Mouse (Mus musculus) thymus, adult 2 months (tissue): Measurements from ENCODE around the gene Olfr374. TPM values are rescaled to one million over a fixed set of nuclear protein-coding genes. Genes with fewer than 3 reads are reported as not detected.

ENCODE experiments used
- DNase-seq: peaks from one replicate; pipeline ENCODE4 v3.0.0; 2021
- H3K27ac ChIP-seq: fragments of 200-500 bp; 2 replicates; pipeline ENCODE4 v1.5.1; 2012; ENCODE audit warnings: low read length, control low read depth; ENCODE audit not compliant: control insufficient read depth, insufficient read depth
- H3K27me3 ChIP-seq: fragments of 200-500 bp; 2 replicates; pipeline ENCODE4 v1.6.1; 2012; ENCODE audit warnings: mild to moderate bottlenecking, low read length, moderate library complexity, mixed read lengths; ENCODE audit not compliant: control insufficient read depth, insufficient read depth
- H3K36me3 ChIP-seq: fragments of 200-500 bp; 2 replicates; pipeline ENCODE4 v1.6.1; 2012; ENCODE audit warnings: mild to moderate bottlenecking, low read length, moderate library complexity; ENCODE audit not compliant: control insufficient read depth, insufficient read depth
- H3K4me1 ChIP-seq: fragments of 200-500 bp; replicated peaks from 2 replicates; pipeline ENCODE4 v1.6.1; 2012; ENCODE audit warnings: low read length; ENCODE audit not compliant: control insufficient read depth, insufficient read depth
- H3K4me3 ChIP-seq: fragments of 200-500 bp; 2 replicates; pipeline ENCODE4 v1.5.1; 2012; ENCODE audit warnings: mild to moderate bottlenecking, low read length, control low read depth, moderate library complexity; ENCODE audit not compliant: control insufficient read depth, insufficient read depth
- CTCF ChIP-seq: fragments of 200-500 bp; IDR thresholded peaks from 2 replicates; pipeline ENCODE4 v1.5.1; 2012; ENCODE audit warnings: mild to moderate bottlenecking, control low read depth, low read length, moderate library complexity, borderline replicate concordance; ENCODE audit not compliant: control insufficient read depth, poor library complexity, insufficient read depth; ENCODE audit errors: extremely low read depth
- POLR2A ChIP-seq: fragments of 200-500 bp; IDR thresholded peaks from 2 replicates; pipeline ENCODE4 v1.6.1; 2012; ENCODE audit warnings: mild to moderate bottlenecking, low read length, control low read depth, moderate library complexity; ENCODE audit not compliant: control insufficient read depth, poor library complexity, insufficient read depth; ENCODE audit errors: extremely low read depth
- WGBS: fragments of 180-500 bp; shearing (Covaris S2); methylation state at CpG from one replicate; pipeline ENCODE4 v1.1.7; 2018; 5-methylcytosine and 5-hydroxymethylcytosine counted together
- polyA plus RNA-seq: library from polyadenylated mRNA; depleted of rRNA; stranded (reverse); fragments of >200 nt; gene quantifications from 2 replicates; pipeline ENCODE4 v1.2.3, GENCODE M21; 2012; rRNA removed

The Olfr374 gene
- polyA plus RNA-seq, 1 experiment, result 0.27 TPM

DNA sequence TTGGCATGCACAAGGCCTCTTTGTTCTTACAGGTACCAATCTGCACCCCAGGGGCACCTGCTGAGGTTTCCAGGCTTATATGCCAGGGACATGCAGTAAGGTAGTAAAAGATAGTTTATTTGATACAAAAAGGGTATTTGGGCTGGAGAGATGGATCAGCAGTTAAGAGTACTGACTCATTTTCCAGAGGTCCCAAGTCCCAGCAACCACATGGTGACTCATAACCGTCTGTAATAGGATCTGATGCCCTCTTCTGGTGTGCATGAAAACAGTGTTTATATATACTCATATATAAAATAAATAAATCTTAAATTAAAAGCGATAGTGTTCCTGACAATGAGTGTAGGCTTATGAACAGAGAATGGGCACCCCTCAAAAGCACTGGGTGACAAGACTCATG lies 51.3 kb downstream of the Olfr374 start:
- TF ChIP-seq POLR2A (no peak), CTCF (no peak)
- peaks cover 14% of the 10 kb centered on the region for H3K36me3 ChIP-seq
- peaks cover 13% of the 10 kb centered on the region for H3K4me1 ChIP-seq
- no peak overlapping the region for H3K27ac ChIP-seq
- no peaks in the 10 kb centered on the region for H3K27me3 ChIP-seq
- no peak for DNase-seq
- 84% methylated on average over 2 of the region's 2 CpGs for WGBS
- no peak overlapping the region for H3K4me3 ChIP-seq

DNA sequence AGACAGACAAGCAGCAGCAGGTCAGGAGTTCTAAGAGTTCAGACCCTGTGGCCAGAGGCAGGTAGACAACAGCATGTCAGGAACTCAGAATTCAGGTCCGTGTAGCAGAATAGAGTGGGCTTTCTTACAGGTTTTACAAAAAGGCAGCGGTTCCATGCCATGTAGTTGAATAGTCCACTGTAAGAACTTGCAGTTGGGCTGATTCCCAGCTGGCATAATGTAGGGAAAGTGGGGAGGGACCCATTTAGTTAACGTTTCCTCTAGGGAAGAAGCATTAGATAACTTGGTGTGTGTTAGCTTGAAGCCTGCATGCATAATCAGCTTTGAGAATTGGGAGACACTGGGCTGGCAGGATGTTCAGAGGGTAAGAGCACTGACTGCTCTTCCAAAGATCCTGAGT lies 51.9 kb downstream of the Olfr374 start:
- H3K4me1 ChIP-seq, result peaks cover 15% of the 10 kb centered on the region

DNA sequence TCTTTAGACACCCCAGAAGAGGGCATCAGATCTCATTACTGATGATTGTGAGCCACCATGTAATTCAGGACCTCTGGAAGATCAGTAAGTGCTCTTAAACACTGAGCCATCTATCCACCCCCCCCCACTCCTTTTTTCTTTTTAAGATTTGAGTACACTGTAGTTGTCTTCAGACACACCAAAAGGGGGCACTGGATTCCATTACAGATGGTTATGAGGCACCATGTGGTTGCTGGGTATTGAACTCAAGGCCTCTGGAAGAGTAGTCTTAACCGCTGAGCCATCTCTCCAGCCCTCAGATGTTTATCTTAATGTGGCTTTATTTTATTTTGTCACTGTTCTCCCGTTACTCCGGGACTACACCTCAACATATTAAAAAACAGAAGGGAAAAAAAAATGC lies 53.2 kb downstream of the Olfr374 start:
- no peak overlapping the region for H3K4me3 ChIP-seq
- no peaks in the 10 kb centered on the region for H3K36me3 ChIP-seq
- DNase-seq, result peak; percentile 20
- WGBS, result 4% methylated on average over 3 of the region's 3 CpGs
- peaks cover 15% of the 10 kb centered on the region for H3K4me1 ChIP-seq
- H3K27ac ChIP-seq, result peak overlapping the region; percentile 90; the same call in 1 of the 2 replicates
- TF ChIP-seq POLR2A, result no peak
- no peak for TF ChIP-seq CTCF
- H3K27me3 ChIP-seq, result no peaks in the 10 kb centered on the region

More for the DNA sequence above, 51.9 kb downstream of the Olfr374 start:
- TF ChIP-seq POLR2A, result no peak
- no peak for TF ChIP-seq CTCF
- Histone ChIP-seq H3K36me3 (peaks cover 9% of the 10 kb centered on the region; the same call in 1 of the 2 replicates), H3K27me3 (no peaks in the 10 kb centered on the region), H3K4me3 (no peak overlapping the region), H3K27ac (no peak overlapping the region)
- no peak for DNase-seq
- 92% methylated on average over 3 of the region's 3 CpGs for WGBS

DNA sequence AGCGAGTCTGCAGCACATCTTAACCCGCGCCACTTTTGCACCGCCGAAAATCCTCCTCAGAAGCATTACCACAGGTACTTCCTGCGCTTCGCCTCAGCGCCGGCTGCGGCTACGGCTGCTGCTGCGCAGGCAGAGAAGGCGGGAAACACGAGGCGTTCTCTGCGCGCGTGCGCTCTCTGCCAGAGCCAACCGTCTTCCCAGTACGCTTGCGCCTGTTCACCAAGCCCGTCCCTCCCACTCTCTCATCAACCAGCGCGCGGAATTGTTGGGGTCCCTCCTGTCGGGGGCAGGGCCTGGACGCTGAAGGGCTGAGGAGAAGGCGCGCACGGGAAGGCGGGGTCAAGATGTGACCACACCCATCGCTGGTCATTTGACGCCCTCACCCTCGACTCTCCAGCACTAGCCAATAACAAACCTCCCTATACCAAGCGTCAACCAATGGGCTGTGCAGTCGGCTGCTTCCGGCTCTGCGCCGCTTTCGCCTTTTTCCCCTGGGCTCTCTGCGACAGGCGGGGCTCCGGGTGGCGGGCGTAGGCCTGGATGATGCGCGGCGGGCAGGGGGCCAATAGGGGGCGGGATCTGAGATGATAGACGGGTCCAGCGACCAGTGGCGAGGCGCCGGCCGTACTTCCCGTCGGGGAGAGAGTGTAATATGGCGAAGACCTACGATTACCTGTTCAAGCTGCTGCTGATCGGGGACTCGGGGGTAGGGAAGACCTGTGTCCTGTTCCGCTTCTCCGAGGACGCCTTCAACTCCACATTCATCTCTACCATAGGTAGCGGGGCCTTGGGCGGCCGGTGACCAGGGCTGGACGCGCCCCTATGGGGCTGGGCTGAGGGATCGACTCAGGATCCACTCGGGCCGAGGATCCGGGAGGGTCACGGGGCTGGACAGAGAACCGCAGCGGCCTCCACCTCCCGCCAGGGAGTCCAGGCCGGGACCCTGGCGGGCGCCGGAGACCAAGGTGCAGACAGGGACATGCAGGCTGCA lies 54.2 kb downstream of the Olfr374 start, which contains the start of gene Rab8a:
TSS of gene Rab8a (plus strand) at position 494 of the 991 bp plus-strand sequence.
- Histone ChIP-seq H3K27me3 (no peaks in the 10 kb centered on the region), H3K4me1 (peaks cover 15% of the 10 kb centered on the region), H3K27ac (peak within 1 kb of the TSS; percentile 90), H3K36me3 (no peaks in the 10 kb centered on the region), H3K4me3 (peak within 1 kb of the TSS; percentile 83)
- peak; percentile 99 for DNase-seq
- WGBS, result under 1% methylated on average over 82 of the region's 82 CpGs
- TF ChIP-seq POLR2A (peak; percentile 87), CTCF (peak; percentile 52)

DNA sequence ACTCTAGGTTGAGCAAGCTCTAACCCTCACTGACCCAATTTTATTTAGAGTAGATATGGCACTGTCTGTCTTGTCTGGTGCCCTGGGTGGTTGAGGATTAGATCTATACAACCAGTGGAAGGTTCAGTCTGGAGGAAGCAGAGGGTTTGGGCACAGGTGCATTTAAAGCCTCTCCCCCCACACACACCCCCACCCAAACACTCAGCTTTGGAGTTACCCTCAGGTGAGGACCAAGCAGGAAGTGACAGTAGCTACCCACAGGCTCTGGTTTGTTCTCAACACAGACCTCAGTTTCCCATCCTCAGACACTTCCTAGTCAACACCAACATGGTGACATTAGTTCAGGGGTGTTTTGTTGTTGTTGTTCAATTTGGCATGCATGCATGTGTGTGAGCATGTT lies 56.0 kb downstream of the Olfr374 start:
- peak; percentile 36 for DNase-seq
- no peak for TF ChIP-seq POLR2A
- no peak for TF ChIP-seq CTCF
- Histone ChIP-seq H3K27ac (peak overlapping the region; percentile 24; the same call in 1 of the 2 replicates), H3K4me1 (peaks cover 17% of the 10 kb centered on the region), H3K4me3 (no peak overlapping the region), H3K36me3 (no peaks in the 10 kb centered on the region), H3K27me3 (no peaks in the 10 kb centered on the region)

Other genes with a start within 250 kb of the Olfr374 start
- 0.66 and 0.85 TPM in 2 replicates for gene Zfp709, start 225.0 kb upstream of the Olfr374 start, polyA plus RNA-seq
- 1.5 and 1.7 TPM in 2 replicates for gene Zfp882, start 198.4 kb upstream of the Olfr374 start, polyA plus RNA-seq
- 2.5 and 3.3 TPM in 2 replicates for gene Zfp617, start 198.4 kb upstream of the Olfr374 start, polyA plus RNA-seq
- gene Zfp961, start 156.0 kb upstream of the Olfr374 start, polyA plus RNA-seq, result 7.4 and 7.9 TPM in 2 replicates
- 10.9 and 13.9 TPM in 2 replicates for gene Cyp4f18, start 97.4 kb upstream of the Olfr374 start, polyA plus RNA-seq
- 0.13 TPM in 1 of 2 replicates, not detected in the other for gene Olfr372, start 65.8 kb upstream of the Olfr374 start, polyA plus RNA-seq
- 0.32 TPM in 1 of 2 replicates, not detected in the other for gene Olfr373, start 23.9 kb upstream of the Olfr374 start, polyA plus RNA-seq
- gene Tpm4, start 27.9 kb downstream of the Olfr374 start, polyA plus RNA-seq, result 47.7 and 55.6 TPM in 2 replicates
- 95.8 and 112 TPM in 2 replicates for gene Rab8a, start 54.2 kb downstream of the Olfr374 start, polyA plus RNA-seq
- gene Hsh2d, start 82.6 kb downstream of the Olfr374 start, polyA plus RNA-seq, result 11.9 and 13.2 TPM in 2 replicates
- gene Cib3, start 105.8 kb downstream of the Olfr374 start, polyA plus RNA-seq, result 0.77 and 0.78 TPM in 2 replicates
- gene Gm11034, start 106.6 kb downstream of the Olfr374 start, polyA plus RNA-seq, result not detected in 2 replicates
- gene Fam32a, start 112.7 kb downstream of the Olfr374 start, polyA plus RNA-seq, result 52.1 and 62.5 TPM in 2 replicates
- 167 and 183 TPM in 2 replicates for gene Ap1m1, start 133.0 kb downstream of the Olfr374 start, polyA plus RNA-seq
- gene Gm10282, start 198.2 kb downstream of the Olfr374 start, polyA plus RNA-seq, result 13.6 and 19.8 TPM in 2 replicates
- gene Klf2, start 212.0 kb downstream of the Olfr374 start, polyA plus RNA-seq, result 62.1 and 86.9 TPM in 2 replicates